Mouse (Mus musculus) spleen, adult 2 months (tissue): ENCODE results near the gene Sacm1l.

ENCODE experiments used
- CTCF ChIP-seq: fragments of 200-500 bp; IDR thresholded peaks from 2 replicates; pipeline ENCODE4 v1.5.1; 2011; ENCODE audit warnings: mild to moderate bottlenecking, inconsistent platforms; ENCODE audit not compliant: insufficient read depth, insufficient read length, insufficient replicate concordance; ENCODE audit errors: extremely low read depth
- POLR2A ChIP-seq: fragments of 200-500 bp; IDR thresholded peaks from 2 replicates; pipeline ENCODE4 v1.6.1; 2011; ENCODE audit warnings: low read depth, low read length, inconsistent platforms

- TF ChIP-seq CTCF, result no peak
- TF ChIP-seq POLR2A, result no peak
Measured at GRCm38 (mm10) chr9:123577360-123578192, 48.0 kb downstream of the Sacm1l start.
